Mouse (Mus musculus): ENCODE results near the gene Tll1.

GRCm38 (mm10) chr8:64152216-64152804 lies 53.8 kb downstream of the Tll1 start:
- TF ChIP-seq POLR2A (IDR thresholded peaks at IDR 0.05; ENCODE audit: low read depth, low read length) (no peak), CTCF (IDR thresholded peaks at IDR 0.05; ENCODE audit: borderline replicate concordance, insufficient read depth, low read length) (no peak)
